Mouse (Mus musculus) intestine, postnatal 0 days (tissue): ENCODE results near the gene Ccdc43. TPM values are rescaled to one million over a fixed set of nuclear protein-coding genes. Genes with fewer than 3 reads are reported as not detected.

Experiments
- ATAC-seq: fragments of 200-750 bp; cut with Nextera tagmentation; 2 replicates; pipeline ENCODE4 v1.8.0; 2017; ENCODE audit warnings: mild to moderate bottlenecking, moderate TSS enrichment, moderate library complexity
- H3K27ac ChIP-seq: fragments of 300-500 bp; sonication (generic); 2 replicates; pipeline ENCODE4 v1.5.1; 2014; ENCODE audit warnings: mild to moderate bottlenecking, low read depth, low read length, moderate library complexity
- H3K27me3 ChIP-seq: fragments of 300-500 bp; sonication (generic); replicated peaks from 2 replicates; pipeline ENCODE4 v1.6.1; 2014; ENCODE audit warnings: low read length, mixed read lengths; ENCODE audit not compliant: control insufficient read depth, insufficient read depth
- H3K36me3 ChIP-seq: fragments of 300-500 bp; sonication (generic); 2 replicates; pipeline ENCODE4 v1.6.1; 2014; ENCODE audit warnings: mild to moderate bottlenecking, moderate library complexity; ENCODE audit not compliant: control insufficient read depth, insufficient read depth
- H3K4me1 ChIP-seq: fragments of 300-500 bp; sonication (generic); replicated peaks from 2 replicates; pipeline ENCODE4 v1.6.1; 2014; ENCODE audit warnings: antibody characterized with exemption, low read length, mixed read lengths; ENCODE audit not compliant: control insufficient read depth, insufficient read depth
- H3K4me2 ChIP-seq: fragments of 300-500 bp; sonication (generic); replicated peaks from 2 replicates; pipeline ENCODE4 v1.6.1; 2014; ENCODE audit warnings: low read depth, mild to moderate bottlenecking, moderate library complexity
- H3K4me3 ChIP-seq: fragments of 300-500 bp; sonication (generic); 2 replicates; pipeline ENCODE4 v1.5.1; 2014; ENCODE audit warnings: low read depth, low read length
- H3K9ac ChIP-seq: fragments of 300-500 bp; sonication (generic); 2 replicates; pipeline ENCODE4 v1.6.1; 2014; ENCODE audit warnings: mild to moderate bottlenecking, low read depth, low read length
- H3K9me3 ChIP-seq: fragments of 300-500 bp; sonication (generic); 2 replicates; pipeline ENCODE4 v1.6.1; 2016; ENCODE audit warnings: mixed run types; ENCODE audit not compliant: control insufficient read depth
- CTCF ChIP-seq: sonication (generic); IDR thresholded peaks from 2 replicates; pipeline ENCODE4 v1.5.1; 2016; ENCODE audit warnings: low read depth, mild to moderate bottlenecking, control low read depth, antibody characterized with exemption, moderate library complexity
- WGBS: fragments of 180-500 bp; shearing (Covaris S2); extraction: QIAGEN DNeasy Blood & Tissue Kit; methylation state at CpG from one replicate; pipeline ENCODE4 v1.1.7; 2014; 5-methylcytosine and 5-hydroxymethylcytosine counted together
- polyA plus RNA-seq: library from polyadenylated mRNA; unstranded; fragments of >200 nt; fragmentation: Nextera tagmentation; extraction: Ambion mirVana; gene quantifications from 2 replicates; pipeline ENCODE4 v1.2.1, GENCODE M21; 2015

The Ccdc43 gene
- polyA plus RNA-seq, 1 experiment from 2014 or later = 17.1 TPM

- no peak overlapping the region for H3K9ac ChIP-seq
- 6% methylated on average over 20 of the region's 20 CpGs for WGBS
- peaks cover 4% of the 10 kb centered on the region; the same call in 1 of the 2 replicates for H3K27me3 ChIP-seq
- peak overlapping the region; percentile 49 for H3K4me2 ChIP-seq
- TF ChIP-seq CTCF = peak; percentile 83
- H3K27ac ChIP-seq = no peak overlapping the region
- H3K36me3 ChIP-seq = no peaks in the 10 kb centered on the region
- H3K9me3 ChIP-seq = no peaks in the 10 kb centered on the region
- no peak overlapping the region for H3K4me3 ChIP-seq
- 0 out of 2 replicates have a peak, but pooled peaks have one; percentile 28 for ATAC-seq
- no peaks in the 10 kb centered on the region for H3K4me1 ChIP-seq
Observed at GRCm38 (mm10) chr11:102739278-102739966, 41.8 kb upstream of the Ccdc43 start.

GRCm38 (mm10) chr11:102738046-102738445, 40.5 kb upstream of the Ccdc43 start:
- no peak overlapping the region for H3K4me3 ChIP-seq
- no peak overlapping the region for H3K9ac ChIP-seq
- TF ChIP-seq CTCF = no peak
- ATAC-seq = no peak
- H3K27me3 ChIP-seq = peaks cover 4% of the 10 kb centered on the region; the same call in 1 of the 2 replicates
- no peaks in the 10 kb centered on the region for H3K36me3 ChIP-seq
- H3K4me1 ChIP-seq = no peaks in the 10 kb centered on the region
- no peak overlapping the region for H3K27ac ChIP-seq
- H3K4me2 ChIP-seq = no peak overlapping the region
- H3K9me3 ChIP-seq = no peaks in the 10 kb centered on the region
- WGBS = 85% methylated on average over 3 of the region's 3 CpGs

- WGBS = 92% methylated on average over 6 of the region's 6 CpGs
- Histone ChIP-seq H3K9ac (no peak overlapping the region), H3K4me3 (no peak overlapping the region), H3K27ac (no peak overlapping the region), H3K36me3 (no peaks in the 10 kb centered on the region), H3K27me3 (peaks cover 4% of the 10 kb centered on the region; the same call in 1 of the 2 replicates), H3K4me1 (no peaks in the 10 kb centered on the region), H3K4me2 (no peak overlapping the region), H3K9me3 (no peaks in the 10 kb centered on the region)
- TF ChIP-seq CTCF = no peak
- ATAC-seq = no peak
Observed at GRCm38 (mm10) chr11:102734961-102735360, 37.4 kb upstream of the Ccdc43 start.

GRCm38 (mm10) chr11:102733146-102733545, 35.6 kb upstream of the Ccdc43 start:
- no peak for TF ChIP-seq CTCF
- no peak overlapping the region for H3K27ac ChIP-seq
- no peaks in the 10 kb centered on the region for H3K4me1 ChIP-seq
- no peaks in the 10 kb centered on the region for H3K36me3 ChIP-seq
- peaks cover 2% of the 10 kb centered on the region; the same call in 1 of the 2 replicates for H3K27me3 ChIP-seq
- no peaks in the 10 kb centered on the region for H3K9me3 ChIP-seq
- H3K4me2 ChIP-seq = no peak overlapping the region
- no peak overlapping the region for H3K4me3 ChIP-seq
- H3K9ac ChIP-seq = no peak overlapping the region
- WGBS = 67% methylated on average over 5 of the region's 5 CpGs
- ATAC-seq = no peak

GRCm38 (mm10) chr11:102731366-102731765, 33.8 kb upstream of the Ccdc43 start:
- H3K27me3 ChIP-seq = no peaks in the 10 kb centered on the region
- no peak overlapping the region for H3K4me2 ChIP-seq
- ATAC-seq = no peak
- 76% methylated on average over 6 of the region's 6 CpGs for WGBS
- no peak overlapping the region for H3K4me3 ChIP-seq
- no peak overlapping the region for H3K27ac ChIP-seq
- no peak overlapping the region for H3K9ac ChIP-seq
- TF ChIP-seq CTCF = no peak
- H3K36me3 ChIP-seq = no peaks in the 10 kb centered on the region
- no peaks in the 10 kb centered on the region for H3K4me1 ChIP-seq
- no peaks in the 10 kb centered on the region for H3K9me3 ChIP-seq

- TF ChIP-seq CTCF = no peak
- no peaks in the 10 kb centered on the region for H3K4me1 ChIP-seq
- no peaks in the 10 kb centered on the region for H3K36me3 ChIP-seq
- no peak overlapping the region for H3K9ac ChIP-seq
- WGBS = 79% methylated on average over 3 of the region's 3 CpGs
- H3K9me3 ChIP-seq = no peaks in the 10 kb centered on the region
- H3K27ac ChIP-seq = no peak overlapping the region
- no peak for ATAC-seq
- no peak overlapping the region for H3K4me2 ChIP-seq
- no peak overlapping the region for H3K4me3 ChIP-seq
- H3K27me3 ChIP-seq = no peaks in the 10 kb centered on the region
Observed at GRCm38 (mm10) chr11:102729835-102730234, 32.3 kb upstream of the Ccdc43 start.
